Mouse (Mus musculus) brain, embryonic 14.5 days (tissue): ENCODE measurements at regions not wholly inside any gene's neighbourhood (a gene's known extent, or its start where the extent isn't known, plus 50 kb on each side); places are given as distances from the start of the nearest gene placed in this dataset.

Experiments used
- DNase-seq: peaks from one replicate; pipeline ENCODE4 v3.0.0-alpha.2; 2011; ENCODE audit warnings: low read depth
- CTCF ChIP-seq: fragments of 200-500 bp; IDR thresholded peaks from 2 replicates; pipeline ENCODE4 v1.5.1; 2012; ENCODE audit warnings: inconsistent platforms, mild to moderate bottlenecking, moderate library complexity, borderline replicate concordance; ENCODE audit not compliant: insufficient read depth, insufficient read length; ENCODE audit errors: extremely low read depth
- POLR2A ChIP-seq: fragments of 200-500 bp; IDR thresholded peaks from 2 replicates; pipeline ENCODE4 v1.6.1; 2012; ENCODE audit warnings: mild to moderate bottlenecking, inconsistent platforms, borderline replicate concordance; ENCODE audit not compliant: poor library complexity, insufficient read depth, insufficient read length, severe bottlenecking; ENCODE audit errors: extremely low read depth

GRCm38 (mm10) chr6:104402348-104402747, 90.2 kb upstream of the Cntn6 start:
- DNase-seq: peak; percentile 85
- no peak for TF ChIP-seq CTCF
- no peak for TF ChIP-seq POLR2A

- TF ChIP-seq CTCF: no peak
- TF ChIP-seq POLR2A: no peak
- DNase-seq: no peak
These were observed 88.6 kb upstream of the Cntn6 start for GRCm38 (mm10) chr6:104403951-104404350.

- DNase-seq: peak; percentile 76
These were observed 71.8 kb upstream of the Cntn6 start for GRCm38 (mm10) chr6:104420679-104421208.

GRCm38 (mm10) chr6:104437991-104438390, 54.6 kb upstream of the Cntn6 start:
- TF ChIP-seq CTCF (no peak), POLR2A (no peak)
- peak; percentile 40 for DNase-seq

More at GRCm38 (mm10) chr6:104420679-104421208, 71.8 kb upstream of the Cntn6 start:
- TF ChIP-seq CTCF (no peak), POLR2A (no peak)
